Mouse (Mus musculus): ENCODE results near the gene Hist2h4. TPM values are rescaled to one million over a fixed set of nuclear protein-coding genes. Genes with fewer than 3 reads are reported as not detected.
A peak's percentile ranks its signal among the peaks of the same experiment; 100 is the strongest.
"Not testable (repeated sequence)": the region's sequence is repeated elsewhere in the genome, so short reads cannot be mapped to it uniquely, and the experiment has no call there.

Gene Hist2h4
- polyA plus RNA-seq, 1 experiment from 2014 or later: 18.1 TPM

DNA sequence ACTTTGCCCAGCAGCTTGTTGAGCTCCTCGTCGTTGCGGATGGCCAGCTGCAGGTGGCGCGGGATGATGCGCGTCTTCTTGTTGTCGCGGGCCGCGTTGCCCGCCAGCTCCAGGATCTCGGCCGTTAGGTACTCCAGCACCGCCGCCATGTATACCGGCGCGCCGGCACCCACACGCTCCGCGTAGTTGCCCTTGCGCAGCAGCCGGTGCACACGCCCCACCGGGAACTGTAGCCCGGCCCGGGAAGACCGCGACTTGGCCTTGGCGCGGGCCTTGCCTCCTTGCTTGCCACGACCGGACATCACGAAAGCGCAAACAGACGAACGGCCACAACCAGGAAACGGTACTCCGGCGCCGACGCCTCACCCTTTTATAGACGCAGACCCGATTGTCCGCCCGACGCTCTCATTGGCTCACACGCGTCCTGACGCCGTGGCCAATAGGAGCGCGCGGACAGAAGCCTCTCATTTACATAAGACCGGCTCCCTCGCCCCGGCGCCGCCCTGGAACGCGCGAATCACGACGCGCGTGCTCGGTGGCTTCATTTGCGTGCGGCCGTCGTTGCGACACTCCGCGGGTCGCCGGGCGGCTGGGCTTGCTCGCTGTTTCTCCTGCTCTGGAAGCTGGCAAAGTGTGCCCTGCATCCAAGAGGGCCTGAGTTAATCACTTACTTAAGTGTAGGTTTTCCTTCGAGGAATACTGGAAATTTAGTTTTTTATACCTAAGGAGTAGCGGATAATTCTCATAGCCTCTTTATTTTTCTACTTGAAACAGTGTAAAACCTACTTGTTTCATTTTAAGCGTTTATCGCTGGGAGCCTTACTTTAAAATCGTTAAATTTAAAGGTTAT is 22.9 kb downstream of the Hist2h4 start, which contains the start of gene Hist2h2aa2:
TSS of gene Hist2h2aa2 (minus strand) at position 328 of the 850 bp plus-strand sequence.
- WGBS: 2% methylated on average over 48 of the region's 85 CpGs
- H3K9ac ChIP-seq: not testable (repeated sequence)

DNA sequence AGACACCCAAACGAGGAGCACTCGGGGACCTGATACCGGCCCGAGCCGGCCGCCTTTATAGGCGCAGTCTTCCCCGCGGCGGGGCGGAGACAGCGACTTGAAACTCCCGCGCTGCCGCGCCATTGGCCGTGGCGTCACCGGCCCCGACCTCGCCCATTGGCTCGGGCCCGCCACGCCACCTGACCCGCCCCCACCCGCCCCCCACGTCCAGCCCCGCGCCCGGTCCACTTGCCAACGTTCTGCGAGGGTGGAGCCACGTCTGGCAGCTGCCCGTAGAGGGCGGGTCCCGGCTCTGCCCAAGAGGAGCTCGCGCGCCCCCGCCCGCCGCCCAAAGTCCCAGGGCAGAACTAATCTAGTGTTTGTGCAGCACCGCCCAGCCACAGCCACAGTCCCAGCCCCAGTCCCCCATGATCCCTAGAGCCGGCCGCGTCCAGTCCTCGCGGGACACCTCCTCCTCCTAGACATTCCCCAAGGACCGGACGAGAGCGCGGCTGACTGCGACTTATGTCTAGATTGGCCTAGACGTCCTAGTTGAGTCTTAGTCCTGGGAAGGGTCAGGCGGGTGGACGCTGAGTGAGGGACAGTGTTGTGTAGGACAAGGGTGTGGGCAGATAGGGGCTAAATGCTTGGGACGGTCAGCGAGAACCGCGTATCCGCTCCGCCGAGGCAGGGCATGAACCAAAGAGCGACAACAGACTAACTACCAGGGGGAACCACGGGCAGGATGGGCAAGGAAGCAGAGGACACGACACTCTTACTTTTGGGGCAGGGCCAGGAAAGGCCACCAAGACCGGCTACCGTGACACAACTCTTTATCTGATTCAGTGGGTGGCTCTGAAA is 23.9 kb downstream of the Hist2h4 start, which contains the start of gene Hist2h3c2:
TSS of gene Hist2h3c2 (minus strand) at position 174 of the 840 bp plus-strand sequence.
- H3K4me3 ChIP-seq (replicated peaks): peak within 1 kb of the TSS; percentile 44
- H3K27me3 ChIP-seq (replicated peaks); H3K9me3 ChIP-seq; H3K36me3 ChIP-seq: not testable (repeated sequence)
- 0% methylated on average over 28 of the region's 68 CpGs for WGBS
- peaks cover 18% of the 10 kb centered on the region for H3K4me1 ChIP-seq
- H3K9ac ChIP-seq: peak within 1 kb of the TSS; percentile 52
- peak within 1 kb of the TSS; percentile 76 for H3K27ac ChIP-seq
- peak; percentile 91 for ATAC-seq (ENCODE audit: insufficient read depth, low FRiP score, low read depth)
- peak within 1 kb of the TSS; percentile 54 for H3K4me2 ChIP-seq

More for the DNA sequence above, 22.9 kb downstream of the Hist2h4 start, which contains the start of gene Hist2h2aa2:
- peaks cover 21% of the 10 kb centered on the region for H3K4me1 ChIP-seq
- not testable (repeated sequence) for H3K36me3 ChIP-seq; H3K27me3 ChIP-seq (replicated peaks); H3K9me3 ChIP-seq
- peak within 1 kb of the TSS; percentile 33 for H3K4me3 ChIP-seq (replicated peaks)
- H3K4me2 ChIP-seq: peak within 1 kb of the TSS; percentile 45
- peak within 1 kb of the TSS; percentile 90 for H3K27ac ChIP-seq
- peak; percentile 82 for ATAC-seq (ENCODE audit: insufficient read depth, low FRiP score, low read depth)

DNA sequence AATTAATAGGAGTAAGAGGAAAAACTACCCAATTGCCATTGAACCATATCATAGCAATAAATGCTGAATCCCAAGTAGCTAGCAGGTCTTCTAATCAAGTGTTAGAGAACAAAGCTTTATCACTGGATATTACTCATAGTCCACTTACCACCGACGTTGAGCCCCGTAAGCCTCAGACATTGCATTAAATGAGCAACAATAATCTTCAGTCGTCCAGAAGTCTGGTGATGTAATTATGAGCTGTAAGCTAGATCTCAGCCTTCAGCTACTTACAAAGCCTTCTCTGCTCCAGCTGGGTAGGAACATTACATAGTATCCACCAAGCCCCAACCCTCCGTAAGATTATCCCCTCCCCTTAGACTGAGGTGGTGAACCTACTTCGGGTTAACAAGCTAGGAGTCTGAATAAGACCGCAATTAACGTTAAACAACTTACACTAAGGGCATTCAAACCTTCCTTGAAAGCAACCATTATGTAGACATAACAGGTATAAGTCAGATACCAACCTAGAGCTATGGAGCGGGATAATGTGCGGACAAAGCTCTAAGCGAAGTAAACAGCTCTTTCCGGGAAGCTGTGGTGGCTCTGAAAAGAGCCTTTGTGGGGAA is 25.1 kb downstream of the Hist2h4 start:
- H3K4me1 ChIP-seq: peaks cover 8% of the 10 kb centered on the region
- H3K4me3 ChIP-seq (replicated peaks): peak overlapping the region; percentile 44
- H3K36me3 ChIP-seq: no peaks in the 10 kb centered on the region
- peak overlapping the region; percentile 52 for H3K9ac ChIP-seq
- no peaks in the 10 kb centered on the region for H3K27me3 ChIP-seq (replicated peaks)
- WGBS: under 1% methylated on average over 12 of the region's 12 CpGs
- peak overlapping the region; percentile 76 for H3K27ac ChIP-seq
- no peak for ATAC-seq (ENCODE audit: insufficient read depth, low FRiP score, low read depth)
- peak overlapping the region; percentile 54 for H3K4me2 ChIP-seq
- no peaks in the 10 kb centered on the region for H3K9me3 ChIP-seq

DNA sequence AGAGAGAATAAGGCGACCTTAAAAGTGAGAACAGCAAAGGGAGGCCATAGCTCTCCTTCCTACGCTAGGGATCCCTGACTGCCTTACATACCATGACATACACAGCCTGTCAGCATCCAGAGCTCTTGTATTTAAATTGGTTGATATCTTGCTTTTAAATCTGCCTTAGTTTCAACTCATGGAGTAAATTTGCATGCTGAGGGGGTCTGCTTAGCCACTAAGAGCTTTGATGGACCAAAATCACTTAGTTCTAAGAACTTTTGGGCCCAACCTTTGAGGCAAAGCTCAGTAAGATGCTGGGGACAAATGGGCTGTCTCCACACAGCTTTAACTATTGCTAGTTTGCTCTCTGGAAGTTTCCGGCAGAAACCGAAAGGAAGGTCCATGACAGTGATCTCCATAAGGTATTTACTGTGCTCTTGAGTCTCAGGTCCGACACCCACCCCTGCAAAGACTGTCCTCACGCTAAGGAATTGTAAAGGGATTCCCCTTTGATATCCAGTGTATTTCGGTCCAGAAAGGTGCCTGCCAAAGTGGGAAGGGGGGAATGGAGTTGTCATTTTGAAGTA is 25.7 kb downstream of the Hist2h4 start:
- Histone ChIP-seq H3K9ac (peak overlapping the region; percentile 52), H3K4me2 (peak overlapping the region; percentile 54), H3K27me3 (replicated peaks) (no peaks in the 10 kb centered on the region)

DNA sequence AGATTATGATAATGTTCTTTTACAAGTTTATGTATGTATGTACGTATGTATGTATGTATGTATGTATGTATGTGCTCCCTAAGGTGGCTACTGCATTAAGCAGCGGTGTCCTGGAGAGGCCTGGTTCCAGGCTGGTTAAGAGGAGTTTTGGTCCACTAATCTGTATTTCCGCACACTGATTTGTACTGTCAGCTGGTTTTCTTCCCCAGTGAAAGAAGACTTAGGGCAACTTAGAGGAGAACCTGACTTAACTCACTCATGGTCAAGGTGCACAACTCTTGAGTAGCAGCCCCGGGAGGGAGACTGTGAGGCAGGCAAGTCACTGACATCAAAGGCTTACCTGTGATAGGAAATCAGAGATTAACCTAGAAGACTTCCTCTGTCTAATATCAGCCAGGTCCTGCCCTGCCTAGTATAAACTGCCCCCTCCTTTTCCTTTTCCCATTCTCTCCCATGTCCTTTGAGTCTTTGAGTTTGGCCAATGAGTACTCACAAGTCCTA is 26.2 kb downstream of the Hist2h4 start:
- peak overlapping the region; percentile 44 for H3K4me3 ChIP-seq (replicated peaks)
- 69% methylated on average over 4 of the region's 4 CpGs for WGBS
- no peaks in the 10 kb centered on the region for H3K27me3 ChIP-seq (replicated peaks)
- no peak for ATAC-seq (ENCODE audit: insufficient read depth, low FRiP score, low read depth)
- peak overlapping the region; percentile 76 for H3K27ac ChIP-seq
- H3K9ac ChIP-seq: peak overlapping the region; percentile 52; the same call in 1 of the 2 replicates
- peaks cover 8% of the 10 kb centered on the region for H3K4me1 ChIP-seq
- H3K36me3 ChIP-seq: no peaks in the 10 kb centered on the region
- no peaks in the 10 kb centered on the region for H3K9me3 ChIP-seq
- H3K4me2 ChIP-seq: peak overlapping the region; percentile 54

More for the DNA sequence above, 25.7 kb downstream of the Hist2h4 start:
- Histone ChIP-seq H3K9me3 (no peaks in the 10 kb centered on the region), H3K36me3 (no peaks in the 10 kb centered on the region), H3K4me3 (replicated peaks) (peak overlapping the region; percentile 44), H3K27ac (peak overlapping the region; percentile 76), H3K4me1 (peaks cover 8% of the 10 kb centered on the region)
- 16% methylated on average over 7 of the region's 7 CpGs for WGBS
- ATAC-seq (ENCODE audit: insufficient read depth, low FRiP score, low read depth): no peak

DNA sequence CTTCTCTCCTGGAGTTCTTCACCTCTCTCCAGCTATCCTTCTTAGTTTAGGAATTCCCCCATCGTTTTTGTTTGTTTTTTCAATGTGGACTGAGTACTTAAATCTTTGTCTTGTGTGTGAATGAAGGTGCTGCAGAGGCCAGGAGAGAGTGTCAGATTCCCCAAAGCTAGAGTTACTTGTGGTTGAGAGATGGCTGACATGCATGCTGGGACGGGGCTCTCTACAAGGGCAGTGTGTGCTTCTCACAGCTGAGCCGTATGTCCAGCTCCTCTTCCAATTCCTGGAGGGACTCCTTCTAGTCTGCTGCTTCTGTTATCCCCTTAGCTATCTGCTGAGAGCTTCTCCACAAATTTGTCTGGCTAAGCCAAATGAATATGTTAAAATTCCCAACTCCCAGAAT is 27.3 kb downstream of the Hist2h4 start:
- no peak overlapping the region for H3K4me3 ChIP-seq (replicated peaks)
- H3K9ac ChIP-seq: no peak overlapping the region
- H3K36me3 ChIP-seq: no peaks in the 10 kb centered on the region
- ATAC-seq (ENCODE audit: insufficient read depth, low FRiP score, low read depth): no peak
- H3K9me3 ChIP-seq: no peaks in the 10 kb centered on the region
- 58% methylated on average over 3 of the region's 3 CpGs for WGBS
- no peak overlapping the region for H3K4me2 ChIP-seq
- no peak overlapping the region for H3K27ac ChIP-seq
- peaks cover 8% of the 10 kb centered on the region for H3K4me1 ChIP-seq
- H3K27me3 ChIP-seq (replicated peaks): no peaks in the 10 kb centered on the region

DNA sequence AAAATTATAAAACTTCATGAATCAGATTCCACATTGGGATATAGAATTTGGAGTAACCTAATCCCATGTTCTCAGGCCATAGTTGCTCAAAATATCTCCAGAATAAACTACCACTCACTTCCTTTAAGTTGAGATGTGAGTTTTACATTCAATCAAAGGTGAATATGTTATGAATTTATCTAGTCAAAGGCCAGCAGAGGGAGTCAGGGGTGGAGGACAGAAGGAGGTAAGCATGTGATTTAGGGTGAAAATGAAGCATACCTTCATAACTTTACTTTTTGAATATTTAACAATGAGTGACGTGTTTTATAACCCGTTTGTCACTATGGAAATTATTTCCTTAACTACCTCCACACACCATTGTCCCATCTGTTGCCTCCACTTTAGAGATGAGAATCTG is 28.2 kb downstream of the Hist2h4 start:
- Histone ChIP-seq H3K4me2 (no peak overlapping the region), H3K4me1 (peaks cover 8% of the 10 kb centered on the region), H3K27me3 (replicated peaks) (no peaks in the 10 kb centered on the region), H3K9me3 (no peaks in the 10 kb centered on the region), H3K9ac (no peak overlapping the region), H3K27ac (no peak overlapping the region), H3K4me3 (replicated peaks) (no peak overlapping the region), H3K36me3 (no peaks in the 10 kb centered on the region)
- ATAC-seq (ENCODE audit: insufficient read depth, low FRiP score, low read depth): no peak
- WGBS: 87% methylated on average over 2 of the region's 2 CpGs

DNA sequence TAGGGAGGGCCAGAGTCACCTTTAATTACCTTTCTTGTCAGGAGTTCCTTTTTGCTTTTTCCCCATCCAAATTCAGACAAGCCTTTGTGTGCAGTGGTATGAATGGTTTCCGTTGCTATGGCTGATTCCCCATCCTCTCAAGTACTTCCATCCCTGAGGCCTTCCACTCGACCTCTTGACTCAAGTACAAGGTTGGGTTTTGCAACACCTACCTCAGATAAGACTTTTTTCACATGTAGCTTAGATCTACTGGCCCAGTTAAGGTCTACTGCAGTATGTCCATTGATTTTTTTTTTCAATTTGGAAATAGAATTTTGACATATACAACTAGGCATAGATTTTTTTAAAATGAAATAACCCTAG is 31.4 kb downstream of the Hist2h4 start:
- WGBS: 61% methylated on average over 2 of the region's 2 CpGs
- Histone ChIP-seq H3K27ac (no peak overlapping the region), H3K27me3 (replicated peaks) (no peaks in the 10 kb centered on the region), H3K4me2 (no peak overlapping the region), H3K36me3 (no peaks in the 10 kb centered on the region), H3K4me1 (peaks cover under 1% of the 10 kb centered on the region), H3K9ac (no peak overlapping the region), H3K9me3 (no peaks in the 10 kb centered on the region), H3K4me3 (replicated peaks) (no peak overlapping the region)
- ATAC-seq (ENCODE audit: insufficient read depth, low FRiP score, low read depth): no peak

DNA sequence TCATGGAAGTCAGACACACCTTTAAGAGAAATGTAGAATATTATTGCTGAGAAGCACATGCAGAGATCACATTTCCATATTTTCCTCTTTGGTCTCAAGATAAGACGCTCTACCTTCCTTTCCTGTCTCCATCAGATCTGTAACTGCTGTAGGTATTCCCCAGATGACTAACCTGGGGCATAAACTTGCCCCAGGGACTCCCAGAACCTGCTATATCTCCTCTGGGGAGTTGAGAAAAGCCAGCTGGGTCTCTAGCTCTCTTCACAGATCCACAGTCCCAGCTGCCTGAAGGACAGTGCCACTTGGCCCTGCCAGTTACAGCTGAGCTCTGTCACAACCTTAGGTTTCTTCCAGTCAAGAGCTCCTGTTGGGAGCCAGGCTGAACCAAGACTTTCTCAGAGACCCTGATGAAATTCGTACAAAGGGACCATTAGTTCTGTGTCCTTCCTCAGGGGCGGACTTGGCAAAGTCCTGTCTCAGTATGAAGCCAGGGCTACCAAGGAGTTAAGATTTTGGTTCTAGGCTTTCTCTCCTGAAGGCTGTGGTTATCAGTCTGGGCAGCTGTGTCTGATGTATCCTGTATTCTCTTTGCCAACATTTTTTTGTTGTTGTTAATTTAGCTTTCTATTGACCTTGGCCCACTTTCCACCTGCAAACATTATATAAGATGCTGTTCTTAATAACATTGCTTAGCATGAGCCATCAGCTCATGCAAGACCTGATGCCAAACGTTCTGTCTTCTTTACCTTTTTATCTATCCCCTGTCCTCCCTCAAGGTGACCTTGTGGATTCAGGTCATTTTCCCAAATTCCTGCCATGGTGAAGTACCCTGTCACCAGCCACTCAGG is 32.0 kb downstream of the Hist2h4 start:
- 76% methylated on average over 4 of the region's 4 CpGs for WGBS
- no peak for ATAC-seq (ENCODE audit: insufficient read depth, low FRiP score, low read depth)
- Histone ChIP-seq H3K27ac (no peak overlapping the region), H3K4me3 (replicated peaks) (no peak overlapping the region), H3K9me3 (no peaks in the 10 kb centered on the region), H3K9ac (no peak overlapping the region), H3K27me3 (replicated peaks) (no peaks in the 10 kb centered on the region), H3K4me2 (no peak overlapping the region), H3K36me3 (no peaks in the 10 kb centered on the region), H3K4me1 (no peaks in the 10 kb centered on the region)

DNA sequence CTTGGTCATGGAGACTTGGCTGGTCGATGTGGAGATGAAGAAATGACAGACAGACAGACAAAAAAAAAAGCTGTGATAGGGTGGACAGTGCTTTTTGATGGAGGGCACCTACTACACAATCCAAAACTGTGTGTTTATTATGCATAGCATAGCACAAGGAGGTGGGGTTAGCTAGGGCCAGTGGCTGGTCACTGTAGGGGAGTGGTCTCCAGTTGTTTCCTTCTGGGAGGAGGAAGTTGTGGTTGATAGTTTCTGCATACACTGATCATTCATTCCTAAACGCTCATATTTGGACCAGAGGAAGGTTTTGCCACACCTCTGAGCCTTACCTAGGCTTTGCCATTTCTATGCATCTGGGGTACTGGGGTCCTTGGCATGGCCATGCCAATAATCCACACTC is 32.7 kb downstream of the Hist2h4 start:
- no peak overlapping the region for H3K9ac ChIP-seq
- whole genome bisulfite sequencing: 69% methylated on average over 2 of the region's 2 CpGs
- H3K27ac ChIP-seq: no peak overlapping the region
- H3K4me2 ChIP-seq: no peak overlapping the region
- no peaks in the 10 kb centered on the region for H3K4me1 ChIP-seq
- ATAC-seq (ENCODE audit: insufficient read depth, low FRiP score, low read depth): no peak
- no peaks in the 10 kb centered on the region for H3K27me3 ChIP-seq (replicated peaks)
- no peaks in the 10 kb centered on the region for H3K9me3 ChIP-seq
- no peaks in the 10 kb centered on the region for H3K36me3 ChIP-seq
- no peak overlapping the region for H3K4me3 ChIP-seq (replicated peaks)

DNA sequence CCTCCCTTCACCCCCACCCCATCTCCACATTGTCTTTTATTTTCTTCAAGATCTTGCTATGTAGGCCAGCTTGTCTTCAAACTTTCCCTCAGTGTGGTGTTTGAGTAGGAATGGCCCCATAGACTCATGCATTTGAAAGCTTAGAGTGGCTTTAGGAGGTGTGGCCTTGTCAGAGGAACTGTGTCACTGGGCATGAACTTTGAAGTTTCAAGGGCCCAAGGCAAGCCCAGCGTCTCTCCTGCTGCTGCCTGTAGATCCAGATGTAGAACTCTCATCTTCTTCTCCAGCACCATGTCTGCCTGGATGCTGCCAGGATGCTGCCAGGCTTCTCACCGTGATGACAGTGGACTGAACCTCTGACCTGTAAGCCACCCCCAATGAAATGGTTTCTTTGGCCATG is 34.3 kb downstream of the Hist2h4 start:
- 62% methylated on average over 2 of the region's 2 CpGs for WGBS
- no peak for ATAC-seq (ENCODE audit: insufficient read depth, low FRiP score, low read depth)
- Histone ChIP-seq H3K27me3 (replicated peaks) (no peaks in the 10 kb centered on the region), H3K4me3 (replicated peaks) (no peak overlapping the region), H3K36me3 (no peaks in the 10 kb centered on the region), H3K9me3 (no peaks in the 10 kb centered on the region), H3K9ac (no peak overlapping the region), H3K4me1 (no peaks in the 10 kb centered on the region), H3K27ac (no peak overlapping the region), H3K4me2 (no peak overlapping the region)

Data from stomach, embryonic 15.5 days (tissue).